Mouse (Mus musculus): ENCODE measurements at regions not wholly inside any gene's neighbourhood (a gene's known extent, or its start where the extent isn't known, plus 50 kb on each side); places are given as distances from the start of the nearest gene placed in this dataset.
A peak's percentile ranks its signal among the peaks of the same experiment; 100 is the strongest.

GRCm38 (mm10) chr2:137419678-137420077 lies 303.2 kb upstream of the Jag1 start:
- DNase-seq: no peak

- DNase-seq: no peak
Measured at GRCm38 (mm10) chr2:137417691-137418090, 301.2 kb upstream of the Jag1 start.

- DNase-seq: no peak
Measured at GRCm38 (mm10) chr2:137413432-137413831, 297.0 kb upstream of the Jag1 start.

GRCm38 (mm10) chr2:137409611-137410010 lies 293.2 kb upstream of the Jag1 start:
- DNase-seq: no peak

GRCm38 (mm10) chr2:137408294-137408693 lies 291.9 kb upstream of the Jag1 start:
- DNase-seq: no peak

GRCm38 (mm10) chr2:137393486-137393885 lies 277.0 kb upstream of the Jag1 start:
- no peak for DNase-seq

GRCm38 (mm10) chr2:137379816-137380215 lies 263.4 kb upstream of the Jag1 start:
- no peak for DNase-seq

GRCm38 (mm10) chr2:137375346-137375745 lies 258.9 kb upstream of the Jag1 start:
- DNase-seq: no peak

- no peak for DNase-seq
Measured at GRCm38 (mm10) chr2:137371062-137371461, 254.6 kb upstream of the Jag1 start.

- no peak for DNase-seq
Measured at GRCm38 (mm10) chr2:137363006-137363405, 246.6 kb upstream of the Jag1 start.

GRCm38 (mm10) chr2:137357181-137357738 lies 240.8 kb upstream of the Jag1 start:
- DNase-seq: peak in 1 of 2 experiments; percentile 12

GRCm38 (mm10) chr2:137343736-137344135 lies 227.3 kb upstream of the Jag1 start:
- DNase-seq: no peak

GRCm38 (mm10) chr2:137329995-137330394 lies 213.6 kb upstream of the Jag1 start:
- no peak for DNase-seq

- no peak for DNase-seq
Measured at GRCm38 (mm10) chr2:137323445-137323844, 207.0 kb upstream of the Jag1 start.

- DNase-seq: no peak
Measured at GRCm38 (mm10) chr2:137310511-137310910, 194.1 kb upstream of the Jag1 start.

GRCm38 (mm10) chr2:137308116-137308515 lies 191.7 kb upstream of the Jag1 start:
- DNase-seq: no peak

- DNase-seq: no peak
Measured at GRCm38 (mm10) chr2:137301474-137302267, 185.2 kb upstream of the Jag1 start.

- DNase-seq: no peak
Measured at GRCm38 (mm10) chr2:137289231-137289630, 172.8 kb upstream of the Jag1 start.

GRCm38 (mm10) chr2:137271575-137272180 lies 155.2 kb upstream of the Jag1 start:
- DNase-seq: no peak

GRCm38 (mm10) chr2:137262911-137263310 lies 146.5 kb upstream of the Jag1 start:
- no peak for DNase-seq

- DNase-seq: no peak
Measured at GRCm38 (mm10) chr2:137257847-137258515, 141.5 kb upstream of the Jag1 start.

- DNase-seq: no peak
Measured at GRCm38 (mm10) chr2:137247931-137248330, 131.5 kb upstream of the Jag1 start.

GRCm38 (mm10) chr2:137244370-137244769 lies 127.9 kb upstream of the Jag1 start:
- DNase-seq: no peak
